Mouse (Mus musculus) ES-Bruce4 (cell line): ENCODE measurements at regions not wholly inside any gene's neighbourhood (a gene's known extent, or its start where the extent isn't known, plus 50 kb on each side); places are given as distances from the start of the nearest gene placed in this dataset.

ENCODE experiments used
- CTCF ChIP-seq: IDR thresholded peaks from one replicate; pipeline ENCODE4 v1.8.1; 2011; ENCODE audit warnings: low read depth, low read length
- EP300 ChIP-seq: IDR thresholded peaks from 2 replicates; pipeline ENCODE4 v1.6.1; 2011; ENCODE audit warnings: low read depth, low read length; ENCODE audit not compliant: insufficient read depth
- POLR2A ChIP-seq: IDR thresholded peaks from one replicate; pipeline ENCODE4 v1.8.1; 2011; ENCODE audit warnings: low read length; ENCODE audit not compliant: insufficient read depth

- TF ChIP-seq CTCF (peak; percentile 43), EP300 (no peak), POLR2A (no peak)
These were observed 86.0 kb downstream of the Kcnh2 start for GRCm38 (mm10) chr5:24265431-24265830.
